Comparison of ENCODE assay signal across 9 mouse cellular contexts in genomic region chr13:105442576-105442975, GRCm38 (mm10). TPM values are rescaled to one million over a fixed set of nuclear protein-coding genes. Genes with fewer than 3 reads are reported as not detected.
DNase-seq lines count a peak whose midpoint lies in the region; ATAC-seq and TF ChIP-seq lines count a peak whose summit lies in the region.
"Had no signal": no experiment of that assay in that cellular context is flagged by ENCODE, and none has a peak within 500 bp of the region (broad histone marks: within the 10 kb centered on the region; RNA-seq: fewer than 3 reads in every experiment).

No protein-coding gene starts in this region.

- H3K36me3 ChIP-seq in heart, embryonic 10.5 days, result no peaks in the 10 kb centered on the region
- no peaks in the 10 kb centered on the region for H3K36me3 ChIP-seq in ES-Bruce4 (ENCODE audit: control insufficient read depth, insufficient read depth, low read length, poor library complexity, severe bottlenecking)
- no peaks in the 10 kb centered on the region for H3K36me3 ChIP-seq in midbrain, embryonic 12.5 days
- no peaks in the 10 kb centered on the region for H3K36me3 ChIP-seq in stomach, postnatal 0 days (ENCODE audit: control insufficient read depth, insufficient read depth, low read length)

- no peak overlapping the region for H3K9ac ChIP-seq in ES-Bruce4 (ENCODE audit: low read depth, poor library complexity, severe bottlenecking)
- H3K9ac ChIP-seq in midbrain, embryonic 12.5 days (replicated peaks), result no peak overlapping the region
- no peak overlapping the region for H3K9ac ChIP-seq in stomach, postnatal 0 days (ENCODE audit: low read length)

- whole genome bisulfite sequencing in heart, embryonic 10.5 days, result 7% methylated on average over 6 of the region's 6 CpGs
- 5% methylated on average over 6 of the region's 6 CpGs for WGBS in midbrain, embryonic 12.5 days
- WGBS in stomach, postnatal 0 days, result 4% methylated on average over 6 of the region's 6 CpGs

- peak; percentile 78 for DNase-seq in heart, embryonic 10.5 days (ENCODE audit: low spot score)
- no peak for DNase-seq in heart, adult 9 months (ENCODE audit: low spot score in 2 of 2)
- DNase-seq in c-Kit-positive CD71-negative TER-119-negative erythroid progenitor cells, embryonic 14.5 days (ENCODE audit: low read depth), result peak; percentile 43
- peak; percentile 55 to 61 for DNase-seq in layer of hippocampus, postnatal 36 days
- peak; percentile 55 for DNase-seq in stomach, postnatal 0 days (ENCODE audit: low spot score)

- no peak overlapping the region for H3K4me3 ChIP-seq in heart, embryonic 10.5 days
- H3K4me3 ChIP-seq in ES-Bruce4 (ENCODE audit: low read depth, low read length), result no peak overlapping the region
- H3K4me3 ChIP-seq in midbrain, embryonic 12.5 days, result no peak overlapping the region
- no peak overlapping the region for H3K4me3 ChIP-seq in stomach, postnatal 0 days (ENCODE audit: low read depth, low read length)

- peak; percentile 52; the same call in 1 of the 2 replicates for ATAC-seq in frontal cortex, adult (ENCODE audit: low TSS enrichment)
- ATAC-seq in midbrain, embryonic 12.5 days (ENCODE audit: low FRiP score, low read depth), result peak; percentile 64
- ATAC-seq in stomach, postnatal 0 days (ENCODE audit: low FRiP score, low TSS enrichment), result no peak

- TF ChIP-seq POLR2A in ES-Bruce4 (IDR thresholded peaks at IDR 0.05; ENCODE audit: insufficient read depth, low read length), result no peak

- no peak overlapping the region for H3K27ac ChIP-seq in heart, embryonic 10.5 days
- H3K27ac ChIP-seq in ES-Bruce4 (ENCODE audit: insufficient read depth, low read length), result no peak overlapping the region
- no peak overlapping the region for H3K27ac ChIP-seq in midbrain, embryonic 12.5 days (replicated peaks)
- no peak overlapping the region for H3K27ac ChIP-seq in stomach, postnatal 0 days (replicated peaks)

- peak; percentile 72 for TF ChIP-seq CTCF in ES-Bruce4 (IDR thresholded peaks at IDR 0.05; ENCODE audit: low read depth, low read length)
- TF ChIP-seq CTCF in stomach, postnatal 0 days (IDR thresholded peaks at IDR 0.05; ENCODE audit: low read depth), result peak; percentile 83

- no peaks in the 10 kb centered on the region for H3K4me1 ChIP-seq in heart, embryonic 10.5 days
- H3K4me1 ChIP-seq in ES-Bruce4 (ENCODE audit: control insufficient read depth, insufficient read depth, low read length), result no peaks in the 10 kb centered on the region
- 0 out of 2 replicates have a peak, but pooled peaks cover 10% of the 10 kb centered on the region for H3K4me1 ChIP-seq in midbrain, embryonic 12.5 days
- no peaks in the 10 kb centered on the region for H3K4me1 ChIP-seq in stomach, postnatal 0 days (replicated peaks; ENCODE audit: control insufficient read depth, insufficient read depth)

- no peaks in the 10 kb centered on the region for H3K9me3 ChIP-seq in heart, embryonic 10.5 days
- no peaks in the 10 kb centered on the region for H3K9me3 ChIP-seq in ES-Bruce4 (replicated peaks; ENCODE audit: control insufficient read depth, insufficient read depth, low read length, poor library complexity, severe bottlenecking)
- no peaks in the 10 kb centered on the region for H3K9me3 ChIP-seq in midbrain, embryonic 12.5 days
- H3K9me3 ChIP-seq in stomach, postnatal 0 days (ENCODE audit: control insufficient read depth, low read length), result no peaks in the 10 kb centered on the region

- TF ChIP-seq EP300 in ES-Bruce4 (IDR thresholded peaks at IDR 0.05; ENCODE audit: insufficient read depth, low read depth, low read length), result no peak
- no peak for TF ChIP-seq EP300 in stomach, postnatal 0 days (optimal IDR thresholded peaks at IDR 0.05)

- H3K27me3 ChIP-seq in heart, embryonic 10.5 days (ENCODE audit: insufficient read depth, poor library complexity, severe bottlenecking), result peaks cover 44% of the 10 kb centered on the region
- H3K27me3 ChIP-seq in ES-Bruce4 (ENCODE audit: control insufficient read depth, insufficient read depth, low read length, poor library complexity, severe bottlenecking), result peaks cover 5% of the 10 kb centered on the region; the same call in 1 of the 2 replicates
- peaks cover 42% of the 10 kb centered on the region for H3K27me3 ChIP-seq in midbrain, embryonic 12.5 days
- peaks cover 6% of the 10 kb centered on the region; the same call in 1 of the 2 replicates for H3K27me3 ChIP-seq in stomach, postnatal 0 days (ENCODE audit: control insufficient read depth, insufficient read depth, low read length)

- H3K4me2 ChIP-seq in midbrain, embryonic 12.5 days (replicated peaks), result no peak overlapping the region
- H3K4me2 ChIP-seq in stomach, postnatal 0 days (replicated peaks; ENCODE audit: low read depth), result no peak overlapping the region

RNA-seq across cellular contexts. Expression of gene Htr1a, which starts 0.9 kb away (rescaled TPM):
- not detected in 2 replicates for polyA plus RNA-seq in heart, embryonic 10.5 days (2016; fragmentation: Nextera tagmentation; extraction: Ambion mirVana)
- polyA plus RNA-seq in ES-Bruce4 (2011; ENCODE audit: insufficient read depth, insufficient read length, low read depth, missing spikeins), result not detected in 2 replicates
- total RNA-seq in layer of hippocampus, postnatal 36 days (2021), result 10 to 100 TPM; 43.7 to 45.1 TPM
- 0.11 and 0.12 TPM in 2 replicates for polyA plus RNA-seq in midbrain, embryonic 12.5 days (2016; fragmentation: Nextera tagmentation; extraction: Ambion mirVana)
- not detected in 2 replicates for polyA plus RNA-seq in stomach, postnatal 0 days (2015; fragmentation: Nextera tagmentation; extraction: Ambion mirVana)
- polyA plus RNA-seq: lung, embryonic 16.5 days had no signal

Comparison
In these comparisons a context has a peak if more than half of its experiments do, and no peak if none do; other contexts are left out.
1. DNase-seq: peak in heart, embryonic 10.5 days (single experiment), c-Kit-positive CD71-negative TER-119-negative erythroid progenitor cells, embryonic 14.5 days (single experiment), layer of hippocampus, postnatal 36 days (2 of 2) and stomach, postnatal 0 days (single experiment); none in heart, adult 9 months (0 of 2).